Mouse (Mus musculus) forebrain, postnatal 0 days (tissue): ENCODE results near the gene Camk1d. TPM values are rescaled to one million over a fixed set of nuclear protein-coding genes. Genes with fewer than 3 reads are reported as not detected.

ENCODE experiments used
- ATAC-seq: fragments of 200-750 bp; cut with Nextera tagmentation; 2 replicates; pipeline ENCODE4 v1.8.0; 2017; ENCODE audit warnings: mild to moderate bottlenecking, moderate library complexity
- DNase-seq: peaks from one replicate; pipeline ENCODE4 v3.0.0-alpha.2; 2015
- H3K27ac ChIP-seq: fragments of 300-500 bp; sonication (generic); 2 replicates; pipeline ENCODE4 v1.5.1; 2014; ENCODE audit warnings: low read depth, mild to moderate bottlenecking, antibody characterized with exemption, low read length, moderate library complexity, mixed read lengths
- H3K27me3 ChIP-seq: fragments of 300-500 bp; sonication (generic); 2 replicates; pipeline ENCODE4 v1.6.1; 2014; ENCODE audit warnings: mild to moderate bottlenecking, low read length, mixed read lengths; ENCODE audit not compliant: insufficient read depth
- H3K36me3 ChIP-seq: fragments of 300-500 bp; sonication (generic); 2 replicates; pipeline ENCODE4 v1.6.1; 2014; ENCODE audit warnings: mild to moderate bottlenecking, moderate library complexity; ENCODE audit not compliant: insufficient read depth
- H3K4me1 ChIP-seq: fragments of 300-500 bp; sonication (generic); 2 replicates; pipeline ENCODE4 v1.6.1; 2014; ENCODE audit warnings: antibody characterized with exemption; ENCODE audit not compliant: insufficient read depth
- H3K4me2 ChIP-seq: fragments of 300-500 bp; sonication (generic); 2 replicates; pipeline ENCODE4 v1.6.1; 2014; ENCODE audit warnings: low read depth, mild to moderate bottlenecking, moderate library complexity
- H3K4me3 ChIP-seq: fragments of 300-500 bp; sonication (generic); 2 replicates; pipeline ENCODE4 v1.5.1; 2014; ENCODE audit warnings: low read depth, low read length, mixed read lengths
- H3K9ac ChIP-seq: fragments of 300-500 bp; sonication (generic); 2 replicates; pipeline ENCODE4 v1.6.1; 2014; ENCODE audit warnings: mild to moderate bottlenecking
- H3K9me3 ChIP-seq: fragments of 300-500 bp; sonication (generic); 2 replicates; pipeline ENCODE4 v1.6.1; 2016; ENCODE audit warnings: low read length
- CTCF ChIP-seq: sonication (generic); IDR thresholded peaks from 2 replicates; pipeline ENCODE4 v1.5.1; 2016; ENCODE audit warnings: antibody characterized with exemption, control low read depth, low read depth
- WGBS: fragments of 180-500 bp; shearing (Covaris S2); extraction: QIAGEN DNeasy Blood & Tissue Kit; methylation state at CpG from one replicate; pipeline ENCODE4 v1.1.7; 2014; 5-methylcytosine and 5-hydroxymethylcytosine counted together
- polyA plus RNA-seq: library from polyadenylated mRNA; unstranded; fragments of >200 nt; fragmentation: Nextera tagmentation; extraction: Ambion mirVana; gene quantifications from 2 replicates; pipeline ENCODE4 v1.2.1, GENCODE M21; 2015
- total RNA-seq: library from RNA; depleted of rRNA; stranded (reverse); fragments of >200 nt; gene quantifications from 2 replicates; pipeline ENCODE4 v1.2.3, GENCODE M21; 2014

The Camk1d gene
- total and polyA plus RNA-seq, 2 experiments from 2014 or later, result 10.5 to 29.0 TPM

DNA sequence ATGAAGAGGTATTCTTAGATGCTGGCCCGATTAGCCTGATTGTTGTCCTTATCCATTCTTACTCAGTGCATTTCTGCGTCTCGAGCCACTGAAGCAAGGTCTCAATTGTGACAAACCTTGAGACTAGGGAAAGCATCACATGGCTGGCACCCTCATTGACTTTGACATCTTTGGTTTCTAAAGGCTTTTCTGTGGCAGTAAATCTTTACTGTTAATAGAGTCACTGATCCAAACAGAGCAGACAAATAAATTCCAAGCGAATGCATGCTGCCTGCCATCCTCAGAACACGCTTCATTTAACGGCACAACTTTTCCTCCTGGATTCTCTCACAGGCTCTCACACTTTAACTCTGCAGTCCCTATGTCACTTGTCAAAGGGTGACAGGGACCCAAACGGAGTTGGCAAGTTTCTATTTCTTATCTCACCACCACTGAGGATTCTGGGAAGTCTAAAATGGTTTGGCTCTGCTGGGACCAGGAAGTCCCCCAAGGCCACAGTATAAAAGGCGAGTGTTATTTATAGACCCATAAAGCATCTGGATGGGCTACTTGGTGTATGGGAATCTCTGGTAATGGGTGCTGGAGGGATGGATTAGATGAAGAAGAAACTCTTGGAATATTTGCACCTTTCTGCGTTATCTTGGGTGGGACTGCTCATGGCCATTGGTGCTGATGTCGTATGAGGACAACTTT lies 141.9 kb downstream of the Camk1d start:
- TF ChIP-seq CTCF, result no peak
- H3K27me3 ChIP-seq, result no peaks in the 10 kb centered on the region
- no peak overlapping the region for H3K27ac ChIP-seq
- no peak overlapping the region for H3K4me3 ChIP-seq
- DNase-seq, result no peak
- no peaks in the 10 kb centered on the region for H3K9me3 ChIP-seq
- no peaks in the 10 kb centered on the region; the same call in 1 of the 2 replicates for H3K4me1 ChIP-seq
- H3K36me3 ChIP-seq, result no peaks in the 10 kb centered on the region
- H3K9ac ChIP-seq, result no peak overlapping the region
- WGBS, result 55% methylated on average over 10 of the region's 10 CpGs
- ATAC-seq, result no peak
- H3K4me2 ChIP-seq, result no peak overlapping the region

DNA sequence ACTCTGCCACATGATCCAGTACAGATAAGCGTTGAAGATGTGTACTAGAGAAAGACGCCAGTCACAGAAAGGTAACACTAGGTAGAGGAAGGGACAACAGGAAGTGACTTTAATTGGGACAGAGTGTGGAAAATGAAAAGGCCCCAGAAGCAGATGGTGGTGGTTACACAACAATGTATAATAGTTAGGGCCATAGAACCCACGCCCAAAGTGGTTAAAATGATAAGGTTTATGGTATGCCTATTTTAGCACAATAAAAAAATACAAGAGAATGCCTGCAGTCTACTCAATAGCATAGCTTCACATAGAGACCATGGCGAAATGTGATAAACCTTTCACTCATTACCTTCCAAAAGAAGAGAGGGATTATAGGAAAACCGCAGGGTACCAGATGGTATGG lies 147.7 kb downstream of the Camk1d start:
- H3K9me3 ChIP-seq, result no peaks in the 10 kb centered on the region
- DNase-seq (no peak), ATAC-seq (no peak)
- no peaks in the 10 kb centered on the region for H3K27me3 ChIP-seq
- H3K4me2 ChIP-seq, result no peak overlapping the region
- no peaks in the 10 kb centered on the region for H3K4me1 ChIP-seq
- H3K27ac ChIP-seq, result no peak overlapping the region
- H3K9ac ChIP-seq, result no peak overlapping the region
- H3K4me3 ChIP-seq, result no peak overlapping the region
- TF ChIP-seq CTCF, result no peak
- no peaks in the 10 kb centered on the region for H3K36me3 ChIP-seq
- 89% methylated on average over 5 of the region's 5 CpGs for WGBS

DNA sequence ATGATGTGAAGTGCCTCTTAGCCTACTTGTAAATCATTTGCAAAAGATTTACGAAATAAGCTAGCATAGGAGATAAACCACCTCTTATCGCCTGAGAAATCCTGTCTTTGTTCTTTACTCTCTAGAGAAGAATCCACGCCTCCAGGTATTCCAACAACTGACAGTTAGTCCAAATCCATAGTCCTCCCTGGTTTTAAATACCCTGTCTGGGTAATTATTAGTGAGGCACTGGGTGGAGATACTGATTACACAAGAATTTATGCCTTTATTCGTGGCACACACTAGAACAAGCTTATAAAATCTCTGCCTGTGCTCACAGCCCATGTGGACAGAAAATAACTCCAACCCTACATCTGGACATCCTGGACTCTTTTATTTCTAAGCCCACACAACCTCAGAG lies 150.6 kb downstream of the Camk1d start:
- TF ChIP-seq CTCF, result no peak
- Histone ChIP-seq H3K9me3 (no peaks in the 10 kb centered on the region), H3K9ac (no peak overlapping the region), H3K36me3 (no peaks in the 10 kb centered on the region), H3K27me3 (no peaks in the 10 kb centered on the region), H3K4me1 (no peaks in the 10 kb centered on the region), H3K4me2 (no peak overlapping the region), H3K27ac (no peak overlapping the region), H3K4me3 (no peak overlapping the region)
- WGBS, result 86% methylated on average over 4 of the region's 4 CpGs
- DNase-seq (no peak), ATAC-seq (no peak)

DNA sequence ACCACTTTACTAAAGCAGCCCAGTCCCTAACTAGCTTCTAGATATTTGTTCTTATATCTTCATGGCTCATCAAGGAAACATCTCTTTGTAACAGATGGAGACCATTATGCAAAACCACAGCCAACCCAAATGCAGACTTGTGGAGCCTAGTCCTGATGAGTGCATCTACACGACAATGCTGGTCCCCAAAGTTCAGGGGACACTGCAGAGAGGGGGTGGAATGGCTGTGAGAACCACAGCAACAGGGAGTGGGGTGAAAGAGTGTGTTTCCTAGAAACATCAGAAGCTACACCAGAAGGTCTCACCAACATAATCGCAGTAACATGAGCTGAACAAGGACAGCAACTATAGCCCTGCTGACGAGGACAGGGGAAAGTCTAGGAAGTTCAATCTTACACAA lies 152.9 kb downstream of the Camk1d start:
- Histone ChIP-seq H3K9me3 (no peaks in the 10 kb centered on the region), H3K4me1 (no peaks in the 10 kb centered on the region), H3K4me3 (no peak overlapping the region), H3K27me3 (no peaks in the 10 kb centered on the region), H3K9ac (no peak overlapping the region), H3K4me2 (no peak overlapping the region), H3K27ac (no peak overlapping the region), H3K36me3 (no peaks in the 10 kb centered on the region)
- no peak for TF ChIP-seq CTCF
- ATAC-seq (no peak), DNase-seq (no peak)
- 96% methylated on average over 3 of the region's 3 CpGs for WGBS

DNA sequence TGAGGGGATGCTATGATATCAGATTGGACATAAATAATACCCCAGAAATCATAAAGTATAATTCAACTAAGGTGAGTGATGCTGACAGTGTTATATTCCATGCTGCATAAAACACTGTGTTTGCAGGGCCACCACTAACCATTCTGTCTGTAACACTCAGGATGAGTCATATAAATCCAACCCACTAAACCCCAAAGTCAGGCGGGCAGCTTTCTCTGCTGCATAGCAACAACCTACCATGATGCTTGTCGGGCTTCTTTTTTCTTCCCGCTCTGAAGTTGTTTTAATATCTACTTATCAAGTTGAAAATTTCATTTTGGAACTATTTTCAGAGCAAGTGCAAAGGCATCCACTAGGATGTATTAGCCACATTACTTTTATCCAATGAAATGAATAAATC lies 161.1 kb downstream of the Camk1d start:
- Histone ChIP-seq H3K4me1 (no peaks in the 10 kb centered on the region), H3K9ac (no peak overlapping the region), H3K9me3 (no peaks in the 10 kb centered on the region), H3K27me3 (no peaks in the 10 kb centered on the region), H3K4me3 (no peak overlapping the region), H3K27ac (no peak overlapping the region), H3K36me3 (no peaks in the 10 kb centered on the region), H3K4me2 (no peak overlapping the region)
- DNase-seq (no peak), ATAC-seq (no peak)
- 94% methylated on average over 3 of the region's 3 CpGs for WGBS
- TF ChIP-seq CTCF, result no peak

DNA sequence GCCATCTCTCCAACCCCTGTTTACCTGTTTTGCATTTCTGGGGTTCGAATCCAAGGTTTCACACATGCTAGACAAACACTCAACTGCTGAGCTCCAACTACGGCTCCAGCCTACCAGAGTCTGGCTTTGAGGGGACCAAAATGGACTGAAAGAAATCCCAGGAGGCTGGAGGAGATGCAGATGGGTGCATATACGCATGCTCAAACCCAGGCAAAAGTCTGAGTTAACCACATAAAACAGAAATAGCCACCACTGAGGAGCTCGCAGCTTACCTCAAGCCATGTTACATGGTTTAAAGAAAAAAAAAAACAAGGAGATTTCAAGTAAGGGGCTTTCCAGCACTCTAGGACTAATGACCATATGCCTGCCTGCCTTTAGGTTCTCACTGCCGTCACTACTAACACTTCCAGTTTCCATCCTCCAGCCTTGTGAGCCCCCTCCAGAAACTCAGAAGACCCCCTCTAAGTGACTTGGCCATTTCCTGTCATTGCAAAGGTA lies 162.5 kb downstream of the Camk1d start:
- no peaks in the 10 kb centered on the region for H3K36me3 ChIP-seq
- ATAC-seq, result no peak
- no peaks in the 10 kb centered on the region for H3K4me1 ChIP-seq
- H3K27ac ChIP-seq, result no peak overlapping the region
- no peak overlapping the region for H3K4me3 ChIP-seq
- no peak overlapping the region for H3K9ac ChIP-seq
- TF ChIP-seq CTCF, result no peak
- H3K9me3 ChIP-seq, result no peaks in the 10 kb centered on the region
- WGBS, result 95% methylated on average over 5 of the region's 5 CpGs
- H3K4me2 ChIP-seq, result no peak overlapping the region
- H3K27me3 ChIP-seq, result no peaks in the 10 kb centered on the region
- DNase-seq, result no peak

DNA sequence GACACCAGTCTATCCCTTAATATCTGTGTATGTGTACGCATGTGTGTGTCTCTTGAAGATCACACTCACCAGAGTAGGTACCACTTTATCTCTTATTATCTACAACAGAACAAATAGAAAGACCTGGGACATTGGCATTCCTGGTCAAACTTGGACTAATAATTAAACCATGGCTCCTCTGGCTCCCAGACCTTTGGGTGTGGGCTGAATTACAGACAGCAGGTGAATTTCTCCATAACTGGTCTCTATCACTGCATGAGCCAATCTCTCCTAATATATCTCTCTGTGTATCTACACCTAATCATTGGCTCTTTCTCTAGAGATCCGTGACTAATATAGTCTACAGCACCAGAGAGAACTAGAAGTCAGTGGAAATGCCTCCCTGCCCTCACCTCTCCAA lies 165.0 kb downstream of the Camk1d start:
- Histone ChIP-seq H3K27ac (no peak overlapping the region), H3K9me3 (no peaks in the 10 kb centered on the region), H3K4me2 (no peak overlapping the region), H3K36me3 (no peaks in the 10 kb centered on the region), H3K4me1 (no peaks in the 10 kb centered on the region), H3K27me3 (no peaks in the 10 kb centered on the region), H3K9ac (no peak overlapping the region), H3K4me3 (no peak overlapping the region)
- no peak for TF ChIP-seq CTCF
- WGBS, result 96% methylated on average over 2 of the region's 2 CpGs
- no peak for ATAC-seq
- DNase-seq, result no peak

DNA sequence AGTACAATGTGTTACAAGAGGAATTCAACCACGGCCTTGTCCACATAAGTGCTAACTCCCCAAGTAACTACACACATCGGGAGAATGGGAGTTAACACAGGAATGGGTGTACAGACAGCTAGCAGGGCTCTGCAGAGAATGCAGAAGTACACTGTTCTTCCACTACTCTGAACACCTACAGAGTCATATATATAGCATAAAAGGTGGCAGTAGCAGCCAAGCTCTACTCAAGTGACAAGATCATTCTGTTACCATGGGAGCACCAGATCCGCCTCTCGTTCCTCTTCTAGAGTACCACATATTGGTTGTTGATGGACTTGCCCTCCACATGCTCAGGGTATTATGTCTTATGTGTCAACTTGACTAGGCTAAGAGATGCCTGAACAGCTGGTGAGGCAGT lies 165.4 kb downstream of the Camk1d start:
- Histone ChIP-seq H3K4me2 (no peak overlapping the region), H3K4me1 (no peaks in the 10 kb centered on the region), H3K27ac (no peak overlapping the region), H3K4me3 (no peak overlapping the region), H3K9ac (no peak overlapping the region), H3K36me3 (no peaks in the 10 kb centered on the region), H3K9me3 (no peaks in the 10 kb centered on the region), H3K27me3 (no peaks in the 10 kb centered on the region)
- WGBS, result 92% methylated on average over 4 of the region's 4 CpGs
- DNase-seq, result no peak
- no peak for ATAC-seq
- TF ChIP-seq CTCF, result no peak
